Mouse (Mus musculus) thymus, postnatal 4 days (tissue): ENCODE measurements around the gene Ndufa8.

Experiments
- DNase-seq: peaks from one replicate; pipeline ENCODE4 v3.0.0; 2021

The Ndufa8 gene

DNA sequence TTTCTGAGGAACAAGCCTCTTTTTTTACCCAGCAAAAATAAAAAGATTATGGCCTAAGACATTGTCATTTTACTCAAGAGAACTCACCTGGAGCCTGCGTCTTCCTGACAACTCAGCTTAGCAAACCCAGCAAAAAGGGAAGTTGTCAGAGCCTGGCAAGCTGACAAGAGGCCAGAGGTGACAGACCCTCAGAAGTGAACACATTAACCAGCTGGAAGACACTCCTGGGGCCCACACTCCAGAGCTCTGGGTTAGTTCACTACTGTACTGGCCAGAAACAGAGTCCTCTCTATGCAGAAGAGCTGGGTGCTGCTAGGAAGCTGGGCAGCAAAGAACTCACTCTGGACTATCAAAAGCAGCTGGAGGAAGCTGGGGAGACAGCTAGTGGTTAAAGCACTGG, 8.3 kb downstream of the Ndufa8 start:
- no peak for DNase-seq

DNA sequence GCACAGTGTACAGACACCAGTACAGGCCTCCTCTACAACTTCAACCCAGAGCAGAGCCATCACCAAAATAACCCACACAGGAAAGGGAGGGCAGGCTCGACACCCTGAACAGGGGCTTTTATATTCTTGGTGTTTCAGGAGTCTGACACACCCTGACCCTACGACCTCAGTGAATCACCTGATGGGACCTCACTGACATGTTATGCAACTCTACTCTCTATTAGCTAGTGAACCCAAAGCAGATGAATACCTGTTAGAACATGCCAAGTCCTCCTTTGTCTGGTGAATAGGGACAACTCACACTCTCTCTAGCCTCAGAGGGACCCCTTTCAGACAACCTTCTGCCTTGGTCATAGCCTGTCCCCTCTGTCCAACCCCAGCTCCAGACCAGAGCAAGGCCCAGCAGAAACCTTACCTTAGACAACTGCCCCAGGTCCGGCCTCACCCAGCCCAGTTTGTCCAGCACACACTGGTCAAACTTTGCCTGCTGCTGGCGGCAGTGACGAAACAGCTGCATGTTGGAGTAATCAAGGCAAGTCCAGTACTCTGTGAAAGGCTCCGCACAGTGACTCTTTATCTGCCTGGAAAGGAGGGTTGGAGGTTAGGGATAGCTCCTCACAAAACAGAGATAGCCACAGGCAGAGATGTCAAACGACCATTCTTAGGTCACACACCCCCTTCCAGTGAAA, 9.8 kb downstream of the Ndufa8 start:
- no peak for DNase-seq

GRCm38 (mm10) chr2:36035413-36036081, 13.7 kb downstream of the Ndufa8 start:
- DNase-seq = no peak

- no peak for DNase-seq
Observed at GRCm38 (mm10) chr2:36034898-36035297, 14.3 kb downstream of the Ndufa8 start.

GRCm38 (mm10) chr2:36033966-36034365, 15.2 kb downstream of the Ndufa8 start:
- no peak for DNase-seq

GRCm38 (mm10) chr2:36032884-36033283, 16.3 kb downstream of the Ndufa8 start:
- no peak for DNase-seq

GRCm38 (mm10) chr2:36023291-36023690, 25.9 kb downstream of the Ndufa8 start:
- DNase-seq = no peak

- peak; percentile 89 for DNase-seq
Observed at GRCm38 (mm10) chr2:36021385-36022159, 27.6 kb downstream of the Ndufa8 start.

DNA sequence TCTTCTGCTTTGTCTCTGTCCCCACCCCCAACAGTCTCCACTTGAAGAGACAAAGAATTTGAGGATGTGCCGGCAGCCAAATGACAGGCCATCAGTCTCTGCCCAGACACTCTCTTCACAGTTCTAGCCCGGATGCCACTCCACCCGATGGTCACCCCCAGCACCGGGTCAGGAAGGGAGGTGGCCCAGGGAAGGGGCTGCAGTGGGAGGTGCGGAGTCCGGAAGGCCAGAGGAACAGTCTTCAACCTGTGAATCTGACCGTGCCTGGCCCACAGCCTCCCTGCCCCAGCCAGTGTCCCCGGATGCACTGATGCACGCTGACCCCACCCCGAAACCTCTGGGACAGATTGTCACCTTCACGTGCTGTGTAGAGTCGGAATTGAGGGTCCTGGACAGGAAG, 36.2 kb downstream of the Ndufa8 start:
- no peak for DNase-seq

DNA sequence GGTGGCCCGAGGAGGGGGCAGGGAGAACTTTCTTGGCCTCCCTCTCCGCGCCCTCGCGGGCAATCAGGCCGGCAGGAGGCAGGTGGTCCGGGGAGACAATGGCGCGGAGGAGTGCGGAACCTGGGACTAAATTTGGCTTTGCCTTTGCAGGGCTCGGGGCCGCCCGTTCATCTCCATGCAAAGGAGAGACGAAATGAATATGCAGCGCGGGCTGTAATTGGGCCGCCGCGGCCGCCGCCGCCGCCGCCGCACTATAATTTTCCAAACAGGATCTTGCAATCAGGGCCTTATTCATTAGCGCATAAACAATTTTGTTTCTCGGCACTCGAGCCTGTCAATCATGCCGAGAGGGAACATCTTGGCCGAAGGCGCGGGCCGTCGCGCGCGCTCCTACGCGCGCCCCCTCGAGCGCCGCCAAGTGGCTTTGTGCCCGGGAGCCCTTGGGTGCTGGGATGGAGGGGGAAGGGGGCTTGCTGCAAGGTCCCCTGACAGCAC, 37.8 kb downstream of the Ndufa8 start:
- DNase-seq = peak; percentile 36

GRCm38 (mm10) chr2:36010579-36010978, 38.6 kb downstream of the Ndufa8 start:
- DNase-seq = no peak

DNA sequence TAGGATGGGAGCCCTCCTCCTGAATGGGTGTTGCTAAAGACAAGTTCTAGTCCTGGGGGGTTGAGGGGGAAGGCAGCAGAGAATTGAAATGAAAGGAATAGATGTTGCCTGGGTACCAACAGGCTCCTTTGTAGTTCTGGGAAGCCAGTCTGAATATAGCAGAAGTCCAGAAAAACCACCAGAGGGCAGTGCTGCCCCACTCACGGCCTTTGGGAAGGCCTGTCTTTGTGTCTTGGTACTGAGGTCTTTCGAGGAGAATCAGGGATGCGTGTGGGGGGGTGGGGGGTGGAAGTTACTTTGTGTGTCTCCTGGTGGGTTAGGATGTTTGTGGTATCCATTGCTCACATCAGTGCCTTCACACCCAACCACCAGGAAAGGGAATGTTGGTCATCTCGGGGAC, 39.8 kb downstream of the Ndufa8 start:
- DNase-seq = peak; percentile 80

- peak; percentile 45 for DNase-seq
Observed at GRCm38 (mm10) chr2:36008071-36008470, 41.1 kb downstream of the Ndufa8 start.

GRCm38 (mm10) chr2:36002188-36002587, 47.0 kb downstream of the Ndufa8 start:
- DNase-seq = no peak

DNA sequence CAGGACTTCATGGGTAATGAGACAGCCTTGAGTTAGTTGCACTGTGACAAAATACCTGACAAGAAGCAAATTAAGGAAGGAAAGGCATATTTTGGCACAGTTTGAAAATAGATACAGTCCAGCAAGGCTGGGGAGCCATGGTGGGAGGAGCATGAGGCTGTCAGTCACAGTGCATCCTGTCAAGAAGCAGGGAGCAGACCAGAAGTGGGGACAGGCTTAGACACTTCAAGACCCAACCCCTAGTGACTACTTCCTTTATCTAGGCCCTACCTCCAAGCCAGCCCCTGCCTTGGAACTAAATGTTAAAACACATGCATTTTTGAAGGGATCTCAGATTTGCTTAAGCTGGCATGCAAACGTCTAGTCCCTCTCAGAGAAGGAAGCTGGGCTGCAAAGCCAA, 48.8 kb downstream of the Ndufa8 start:
- no peak for DNase-seq

DNA sequence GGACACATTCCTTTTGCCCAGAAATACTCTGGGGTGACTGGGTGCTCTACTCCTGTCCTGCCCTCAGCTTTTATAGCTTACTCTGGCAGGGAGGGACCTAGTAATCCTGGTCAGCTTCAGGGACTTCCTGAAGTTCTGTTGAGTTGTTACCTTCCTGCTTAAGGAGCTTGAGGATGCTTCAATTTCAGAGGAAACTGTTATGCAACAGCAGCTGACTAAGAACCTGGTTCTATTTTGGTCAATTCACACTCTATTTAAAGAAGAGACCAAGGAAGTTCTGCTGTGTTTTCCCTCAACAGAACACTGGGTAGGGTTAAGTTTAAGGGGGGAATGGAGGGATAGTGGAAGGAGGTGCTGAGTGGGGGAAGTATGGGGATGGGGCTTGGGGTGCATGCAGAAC, 50.0 kb downstream of the Ndufa8 start:
- DNase-seq = no peak

DNA sequence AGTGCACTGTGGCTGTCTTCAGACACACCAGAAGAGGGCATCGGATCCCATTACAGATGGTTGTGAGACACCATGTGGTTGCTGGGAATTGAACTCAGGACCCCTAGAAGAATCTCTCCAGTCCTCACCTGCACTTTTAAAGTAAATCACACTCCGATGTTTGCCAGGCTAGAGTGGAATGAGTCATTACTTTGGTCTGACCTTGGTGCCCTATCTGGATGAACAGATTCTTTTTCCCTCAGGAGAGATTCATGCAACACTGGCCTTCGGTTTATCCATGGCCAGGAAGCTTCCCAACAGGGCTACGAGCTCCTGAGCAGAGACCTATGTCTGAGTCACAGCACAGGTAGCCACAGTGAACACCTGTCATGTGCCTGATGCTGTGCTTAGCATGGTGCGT, 50.8 kb downstream of the Ndufa8 start:
- DNase-seq = no peak

DNA sequence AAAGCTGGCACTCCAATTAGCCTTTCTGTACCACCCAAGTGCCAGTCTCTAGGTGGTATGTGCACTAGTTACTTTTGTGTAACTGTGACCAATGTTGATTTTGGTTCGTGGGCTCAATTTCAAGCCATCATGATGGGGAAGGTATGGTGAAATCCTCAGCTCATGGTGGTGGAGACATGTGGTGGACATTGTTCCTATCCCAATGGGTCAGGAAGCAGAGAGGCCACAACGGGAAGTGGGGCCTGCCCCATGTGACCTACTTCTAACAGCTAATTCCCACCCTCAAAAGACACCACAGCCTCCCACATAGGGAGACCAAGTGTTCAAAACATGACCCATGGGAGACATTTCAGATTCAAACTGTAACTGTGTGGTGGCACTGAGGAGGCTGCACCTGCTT, 52.5 kb downstream of the Ndufa8 start:
- no peak for DNase-seq

DNA sequence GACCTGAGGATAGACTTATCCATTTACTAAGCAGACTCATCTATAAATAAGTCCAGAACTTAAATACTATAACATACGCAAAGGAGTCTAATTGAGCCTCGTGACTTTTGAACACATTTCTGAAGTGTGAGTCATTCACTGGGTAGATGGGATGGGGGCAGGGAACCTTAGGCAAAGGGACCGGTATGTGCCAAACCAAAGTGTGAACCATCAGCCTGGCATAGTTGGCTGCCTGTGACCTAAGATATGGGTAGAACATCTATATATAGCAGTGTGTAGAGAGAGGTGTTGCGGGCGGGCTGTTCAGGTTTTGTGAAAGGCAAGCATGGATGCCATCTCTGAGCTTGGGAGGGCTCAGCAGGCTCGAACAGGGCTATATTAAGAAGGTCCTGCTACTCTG, 54.9 kb downstream of the Ndufa8 start:
- no peak for DNase-seq

- no peak for DNase-seq
Observed at GRCm38 (mm10) chr2:35993481-35993880, 55.7 kb downstream of the Ndufa8 start.

DNA sequence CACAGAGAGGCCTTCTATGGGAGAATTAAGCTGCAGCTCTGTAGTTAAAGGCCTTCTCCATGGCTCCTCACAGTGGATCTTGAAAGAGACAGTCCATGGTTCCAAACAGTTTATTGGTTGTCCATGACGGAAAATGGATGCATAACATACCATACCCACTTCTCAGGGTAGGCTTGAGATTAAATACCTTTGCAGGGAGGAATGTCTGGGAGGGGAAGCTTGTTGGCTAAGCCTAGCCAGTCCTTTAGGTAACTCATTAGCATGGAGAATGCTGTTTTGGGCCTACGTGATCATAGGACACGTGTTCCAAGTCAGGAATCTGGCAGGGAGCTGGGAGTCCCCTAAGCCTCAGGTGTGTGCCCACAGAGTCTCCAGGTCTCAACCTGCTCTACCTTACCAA, 56.9 kb downstream of the Ndufa8 start:
- no peak for DNase-seq
